Mouse (Mus musculus) lung, postnatal 0 days (tissue): Measurements from ENCODE around the gene Mettl16. TPM values are rescaled to one million over a fixed set of nuclear protein-coding genes. Genes with fewer than 3 reads are reported as not detected.

Source experiments
- ATAC-seq: fragments of 200-750 bp; cut with Nextera tagmentation; 2 replicates; pipeline ENCODE4 v1.8.0; 2017; ENCODE audit warnings: moderate library complexity
- DNase-seq: peaks from one replicate; pipeline ENCODE4 v3.0.0-alpha.2; 2016; ENCODE audit warnings: low spot score
- H3K27ac ChIP-seq: fragments of 300-500 bp; sonication (generic); 2 replicates; pipeline ENCODE4 v1.5.1; 2014; ENCODE audit warnings: antibody characterized with exemption, mild to moderate bottlenecking, low read length, mixed read lengths
- H3K27me3 ChIP-seq: fragments of 300-500 bp; sonication (generic); replicated peaks from 2 replicates; pipeline ENCODE4 v1.6.1; 2014; ENCODE audit warnings: low read length, mixed read lengths; ENCODE audit not compliant: insufficient read depth
- H3K36me3 ChIP-seq: fragments of 300-500 bp; sonication (generic); 2 replicates; pipeline ENCODE4 v1.6.1; 2014; ENCODE audit warnings: low read length, mixed read lengths; ENCODE audit not compliant: insufficient read depth
- H3K4me1 ChIP-seq: fragments of 300-500 bp; sonication (generic); 2 replicates; pipeline ENCODE4 v1.6.1; 2014; ENCODE audit warnings: antibody characterized with exemption, low read depth, low read length, mixed read lengths; ENCODE audit not compliant: insufficient read depth
- H3K4me2 ChIP-seq: fragments of 300-500 bp; sonication (generic); replicated peaks from 2 replicates; pipeline ENCODE4 v1.6.1; 2014; ENCODE audit warnings: low read depth, mild to moderate bottlenecking, low read length, moderate library complexity, mixed read lengths
- H3K4me3 ChIP-seq: fragments of 300-500 bp; sonication (generic); 2 replicates; pipeline ENCODE4 v1.5.1; 2014; ENCODE audit warnings: low read depth, low read length
- H3K9ac ChIP-seq: fragments of 300-500 bp; sonication (generic); replicated peaks from 2 replicates; pipeline ENCODE4 v1.6.1; 2014; ENCODE audit warnings: low read depth, mild to moderate bottlenecking
- H3K9me3 ChIP-seq: fragments of 300-500 bp; sonication (generic); 2 replicates; pipeline ENCODE4 v1.6.1; 2016; ENCODE audit warnings: low read length, mixed read lengths
- CTCF ChIP-seq: IDR thresholded peaks from 2 replicates; pipeline ENCODE4 v1.5.1; 2016; ENCODE audit warnings: antibody characterized with exemption, mild to moderate bottlenecking
- EP300 ChIP-seq: IDR thresholded peaks from 2 replicates; pipeline ENCODE4 v1.6.1; 2016; ENCODE audit warnings: antibody characterized with exemption, mild to moderate bottlenecking, control low read depth
- WGBS: fragments of 180-500 bp; shearing (Covaris S2); extraction: QIAGEN DNeasy Blood & Tissue Kit; methylation state at CpG from one replicate; pipeline ENCODE4 v1.1.7; 2014; 5-methylcytosine and 5-hydroxymethylcytosine counted together
- polyA plus RNA-seq: library from polyadenylated mRNA; unstranded; fragments of >200 nt; fragmentation: Nextera tagmentation; extraction: Ambion mirVana; gene quantifications from 2 replicates; pipeline ENCODE4 v1.2.1, GENCODE M21; 2015

Mettl16 gene
- polyA plus RNA-seq, 1 experiment from 2014 or later = 13.7 TPM

DNA sequence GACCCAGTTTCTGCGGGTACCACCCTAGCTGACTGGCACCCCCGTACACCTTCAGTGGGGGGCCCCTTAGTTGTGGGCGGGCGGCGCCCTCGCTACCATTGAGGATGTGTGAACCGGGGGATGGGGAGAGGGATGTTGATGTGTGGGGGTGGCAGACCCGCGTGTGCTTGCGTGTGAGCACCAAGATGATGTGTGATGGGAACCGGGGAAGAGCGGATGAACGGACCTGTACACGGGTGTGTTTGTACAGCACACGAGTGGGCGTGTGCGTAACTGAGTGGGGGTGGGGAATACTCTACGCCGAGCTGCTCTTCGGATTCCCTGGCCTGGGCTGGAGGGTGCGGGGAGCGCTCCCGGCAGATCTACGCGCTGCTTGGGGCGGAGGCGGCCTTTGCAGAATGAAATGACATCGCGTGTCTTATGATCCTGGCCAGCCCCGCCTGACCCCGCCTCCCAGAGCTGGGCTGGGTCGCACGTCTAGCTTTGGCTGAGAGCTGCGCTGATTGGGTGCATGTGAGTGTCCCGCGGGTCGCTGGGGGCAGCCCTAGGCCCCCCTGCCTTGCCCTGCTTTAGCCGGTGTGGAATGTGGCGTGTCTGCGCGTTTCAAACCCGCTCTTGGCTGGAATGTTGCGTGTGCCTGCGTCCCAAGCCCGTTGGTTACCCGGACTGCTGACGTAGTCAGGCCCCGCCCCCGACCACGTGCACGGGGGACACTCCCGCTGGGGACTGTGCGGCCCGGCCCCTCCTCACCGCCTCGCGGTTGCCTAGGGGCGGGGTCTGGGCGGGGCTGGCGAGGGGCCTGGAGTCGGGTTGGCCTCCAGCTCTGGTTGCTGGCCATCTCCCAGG, 61.2 kb downstream of the Mettl16 start:
- WGBS = under 1% methylated on average over 51 of the region's 61 CpGs

DNA sequence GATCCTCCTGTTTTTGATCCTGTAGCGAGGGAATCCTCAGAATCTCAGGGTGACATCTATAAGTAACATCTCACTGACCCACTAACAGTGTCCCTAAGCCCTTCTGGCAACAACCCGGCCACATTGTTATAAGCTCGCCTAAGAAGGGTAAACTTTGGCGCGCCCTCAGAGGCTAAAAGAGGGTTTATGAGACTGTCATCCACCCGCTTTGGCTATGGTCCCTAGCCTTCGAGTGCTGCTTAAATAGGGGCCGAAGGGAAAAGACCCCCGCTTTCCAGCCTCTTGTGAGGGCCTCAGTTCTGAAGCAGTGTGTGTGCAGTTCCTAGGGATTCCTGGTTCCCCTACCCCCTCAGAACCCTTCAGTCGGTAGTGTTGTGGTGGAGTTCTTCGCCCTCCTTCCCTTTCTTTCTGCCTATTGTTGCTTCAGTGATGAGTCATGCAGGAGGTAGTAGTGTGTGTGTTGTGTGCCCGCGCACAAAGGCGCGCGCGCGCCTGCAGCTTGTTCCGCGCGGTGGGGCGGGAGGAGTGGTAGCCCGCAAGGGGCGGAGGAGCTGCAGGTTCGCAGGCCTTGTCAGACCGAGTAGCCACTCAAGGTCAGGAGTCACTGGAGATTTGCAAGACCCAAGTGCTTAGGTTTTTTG, 62.0 kb downstream of the Mettl16 start:
- Histone ChIP-seq H3K27ac (peak overlapping the region; percentile 98), H3K4me2 (peak overlapping the region; percentile 84), H3K36me3 (no peaks in the 10 kb centered on the region), H3K9ac (peak overlapping the region; percentile 51), H3K27me3 (no peaks in the 10 kb centered on the region), H3K9me3 (no peaks in the 10 kb centered on the region), H3K4me3 (peak overlapping the region; percentile 81), H3K4me1 (peaks cover 29% of the 10 kb centered on the region; the same call in 1 of the 2 replicates)
- DNase-seq = peak; percentile 94
- peak; percentile 3; the same call in 1 of the 2 replicates for ATAC-seq
- 1% methylated on average over 26 of the region's 26 CpGs for WGBS
- TF ChIP-seq EP300 (no peak; the same call in 1 of the 2 replicates), CTCF (peak; percentile 4; the same call in 1 of the 2 replicates)

More for the DNA sequence above, 61.2 kb downstream of the Mettl16 start:
- peaks cover 25% of the 10 kb centered on the region; the same call in 1 of the 2 replicates for H3K4me1 ChIP-seq
- TF ChIP-seq CTCF (no peak; the same call in 1 of the 2 replicates), EP300 (no peak)
- peak overlapping the region; percentile 98 for H3K27ac ChIP-seq
- H3K27me3 ChIP-seq = no peaks in the 10 kb centered on the region
- H3K36me3 ChIP-seq = no peaks in the 10 kb centered on the region
- peak overlapping the region; percentile 84 for H3K4me2 ChIP-seq
- peak overlapping the region; percentile 96 for H3K9ac ChIP-seq
- no peaks in the 10 kb centered on the region for H3K9me3 ChIP-seq
- ATAC-seq (peak; percentile 78), DNase-seq (peak; percentile 99)
- peak overlapping the region; percentile 81 for H3K4me3 ChIP-seq

DNA sequence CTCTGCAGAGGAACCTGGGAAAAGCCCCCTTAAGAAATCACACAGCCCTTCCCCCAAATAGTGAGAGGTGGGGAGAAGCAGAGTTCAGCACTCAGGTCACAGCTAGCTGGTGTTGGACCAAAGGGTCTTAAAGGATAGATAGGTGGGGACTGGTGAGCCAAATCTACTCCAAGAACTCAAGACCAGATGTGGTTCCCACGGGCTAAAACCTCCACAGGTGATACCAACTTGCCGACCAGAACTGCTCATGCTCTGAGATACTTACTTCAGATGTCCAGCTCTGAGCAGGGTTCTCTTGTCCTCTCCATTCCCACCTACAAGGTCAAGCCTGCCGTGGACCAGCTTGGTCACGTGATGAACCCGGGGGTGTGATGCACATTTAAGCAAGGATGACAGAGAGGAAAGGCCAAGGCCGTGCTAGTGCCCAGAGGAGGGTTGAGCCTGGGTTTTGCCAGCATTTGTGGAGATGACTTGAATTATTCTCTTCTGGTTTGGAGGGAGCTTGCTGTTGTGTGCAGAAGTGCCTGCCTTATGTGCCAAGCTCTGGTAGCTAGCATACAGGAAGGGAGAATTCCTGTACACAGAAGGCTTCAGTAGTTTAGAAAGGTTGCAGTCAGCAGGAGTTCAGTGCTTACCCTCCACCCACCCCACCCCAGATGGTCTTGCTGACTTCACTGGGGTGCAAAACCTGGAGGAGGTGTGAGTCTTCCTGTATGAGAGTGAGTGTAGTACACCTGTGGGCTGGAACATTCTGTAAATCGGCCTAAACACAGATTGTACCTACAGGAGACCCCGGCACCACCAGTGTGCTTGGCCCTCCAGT, 63.1 kb downstream of the Mettl16 start:
- Histone ChIP-seq H3K9me3 (no peaks in the 10 kb centered on the region), H3K27ac (peak overlapping the region; percentile 67), H3K36me3 (no peaks in the 10 kb centered on the region), H3K27me3 (no peaks in the 10 kb centered on the region), H3K9ac (0 out of 2 replicates have a peak overlapping the region, but pooled peaks have one; percentile 0), H3K4me2 (peak overlapping the region; percentile 84), H3K4me3 (no peak overlapping the region), H3K4me1 (peaks cover 29% of the 10 kb centered on the region; the same call in 1 of the 2 replicates)
- DNase-seq (no peak), ATAC-seq (no peak)
- no peak for TF ChIP-seq CTCF
- no peak for TF ChIP-seq EP300
- WGBS = 70% methylated on average over 8 of the region's 8 CpGs

DNA sequence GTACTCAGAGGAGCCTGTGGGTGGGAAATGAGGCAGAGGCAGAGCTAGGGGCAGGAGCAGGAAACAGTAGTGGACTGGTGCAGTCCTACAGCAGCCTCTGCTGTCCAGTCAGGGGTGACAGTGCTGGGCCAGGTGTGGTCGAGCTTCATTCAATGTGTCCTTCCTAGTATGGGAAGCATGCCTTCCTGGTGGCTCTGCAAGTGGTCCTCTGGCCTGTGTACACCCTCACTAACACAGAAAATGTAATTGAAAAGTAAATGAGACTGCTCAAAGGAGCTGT, 63.7 kb downstream of the Mettl16 start:
- Histone ChIP-seq H3K9me3 (no peaks in the 10 kb centered on the region), H3K9ac (0 out of 2 replicates have a peak overlapping the region, but pooled peaks have one; percentile 0), H3K36me3 (no peaks in the 10 kb centered on the region), H3K4me1 (peaks cover 28% of the 10 kb centered on the region; the same call in 1 of the 2 replicates), H3K27me3 (no peaks in the 10 kb centered on the region), H3K4me3 (no peak overlapping the region), H3K27ac (peak overlapping the region; percentile 67), H3K4me2 (no peak overlapping the region)
- 37% methylated on average over 1 of the region's 1 CpGs for WGBS
- ATAC-seq = no peak
- no peak for TF ChIP-seq EP300
- TF ChIP-seq CTCF = no peak
- no peak for DNase-seq

DNA sequence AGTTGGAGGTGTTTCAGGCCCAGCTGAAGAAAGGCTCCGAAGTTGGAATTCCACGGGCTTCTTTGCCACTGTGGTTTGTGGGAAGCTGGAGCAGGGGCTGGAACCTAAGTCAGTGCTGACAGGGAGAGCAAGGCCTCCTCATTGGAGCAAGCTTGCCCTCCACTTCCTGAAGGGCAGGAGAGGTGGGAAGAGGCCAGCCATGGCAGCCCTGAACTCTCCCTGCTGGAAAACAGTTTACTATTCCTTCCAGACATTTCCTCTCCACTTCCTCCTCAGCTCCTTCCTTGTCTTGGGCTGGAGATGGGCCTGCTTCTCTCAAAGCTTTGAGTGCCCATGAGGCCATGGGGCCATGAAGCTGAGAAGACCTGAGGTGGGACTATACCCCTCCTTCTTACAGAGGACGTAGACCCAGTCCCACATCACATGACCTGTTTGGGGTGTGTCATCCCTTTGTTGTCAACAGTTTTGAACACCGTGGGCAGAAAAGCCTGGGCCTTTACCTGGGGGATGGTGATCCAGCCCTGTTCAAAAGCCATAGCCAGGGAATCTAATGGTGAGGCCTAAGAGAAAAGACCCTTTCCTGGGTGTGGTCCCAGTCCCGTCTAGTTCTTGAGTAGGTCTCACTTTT, 64.1 kb downstream of the Mettl16 start:
- ATAC-seq = no peak
- no peaks in the 10 kb centered on the region for H3K27me3 ChIP-seq
- peak overlapping the region; percentile 67 for H3K27ac ChIP-seq
- no peak overlapping the region for H3K4me3 ChIP-seq
- 35% methylated on average over 5 of the region's 5 CpGs for WGBS
- peaks cover 29% of the 10 kb centered on the region; the same call in 1 of the 2 replicates for H3K4me1 ChIP-seq
- no peaks in the 10 kb centered on the region for H3K36me3 ChIP-seq
- no peaks in the 10 kb centered on the region for H3K9me3 ChIP-seq
- TF ChIP-seq EP300 = no peak
- no peak for TF ChIP-seq CTCF
- no peak overlapping the region for H3K4me2 ChIP-seq
- DNase-seq = peak; percentile 27
- H3K9ac ChIP-seq = 0 out of 2 replicates have a peak overlapping the region, but pooled peaks have one; percentile 0
